7 mouse cellular contexts compared by ENCODE assay signal in the genomic region with DNA sequence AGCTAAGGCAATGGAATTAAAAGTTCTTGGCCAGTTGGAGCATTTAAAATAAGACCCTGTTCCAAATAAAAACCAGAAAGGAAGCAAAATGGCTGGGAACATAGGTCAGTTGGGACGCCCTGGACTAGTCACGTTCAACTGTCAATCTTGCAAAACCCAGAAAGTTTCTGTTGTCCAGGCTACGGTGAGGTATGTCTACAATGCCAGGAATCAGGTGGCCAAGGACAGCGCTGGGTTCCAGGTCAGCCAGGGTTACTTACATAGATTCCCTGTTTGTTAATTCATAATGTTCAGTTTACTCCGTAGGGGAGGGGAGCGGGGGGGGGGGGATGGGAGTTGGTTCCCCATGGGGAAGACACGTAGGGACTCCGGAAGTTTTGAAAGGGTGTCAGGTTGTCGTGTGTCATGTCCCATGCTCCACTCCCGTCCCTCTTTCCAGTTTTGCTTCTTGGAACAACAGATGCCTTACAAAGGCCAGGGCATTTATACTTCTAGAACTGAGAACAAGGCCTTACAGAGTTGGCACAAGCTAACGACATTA. TPM values are rescaled to one million over a fixed set of nuclear protein-coding genes. Genes with fewer than 3 reads are reported as not detected.
A peak's percentile ranks its signal among the peaks of the same experiment; 100 is the strongest.
DNase-seq lines count a peak whose midpoint lies in the region; ATAC-seq and TF ChIP-seq lines count a peak whose summit lies in the region.

No protein-coding gene starts in this region.

- peak; percentile 13 for DNase-seq in thymus, adult 2 months
- DNase-seq in thymus, postnatal 0 days (ENCODE audit: low spot score): no peak
- peak; percentile 9 for DNase-seq in liver, embryonic 13.5 days
- peak; percentile 37 for DNase-seq in testis, postnatal 10 days (ENCODE audit: low spot score)
- DNase-seq in left cerebral cortex, adult 9 months (ENCODE audit: low spot score in 2 of 2): no peak
- no peak for DNase-seq in gastrocnemius, postnatal 36 days

- no peak for TF ChIP-seq POLR2A in thymus, adult 2 months (IDR thresholded peaks at IDR 0.05; ENCODE audit: control insufficient read depth, extremely low read depth, insufficient read depth, low read length, poor library complexity)

- H3K4me2 ChIP-seq in forebrain, embryonic 12.5 days: peak overlapping the region; percentile 70
- peak overlapping the region; percentile 84 for H3K4me2 ChIP-seq in liver, embryonic 13.5 days

- peak overlapping the region; percentile 75 for H3K27ac ChIP-seq in thymus, adult 2 months (ENCODE audit: control insufficient read depth, insufficient read depth, low read length)
- H3K27ac ChIP-seq in forebrain, embryonic 12.5 days: peak overlapping the region; percentile 78; the same call in 1 of the 2 replicates
- peak overlapping the region; percentile 98 for H3K27ac ChIP-seq in liver, embryonic 13.5 days

- intact Hi-C loops in gastrocnemius, postnatal 36 days (cut with DNase I): no loop called here

- no peak for TF ChIP-seq CTCF in thymus, adult 2 months (IDR thresholded peaks at IDR 0.05; ENCODE audit: borderline replicate concordance, control insufficient read depth, extremely low read depth, insufficient read depth, low read length, poor library complexity)

- H3K4me3 ChIP-seq in thymus, adult 2 months (ENCODE audit: control insufficient read depth, insufficient read depth, low read length): no peak overlapping the region; the same call in 1 of the 2 replicates
- peak overlapping the region; percentile 84 for H3K4me3 ChIP-seq in forebrain, embryonic 12.5 days (replicated peaks)
- H3K4me3 ChIP-seq in liver, embryonic 13.5 days (replicated peaks): peak overlapping the region; percentile 95

- H3K36me3 ChIP-seq in thymus, adult 2 months (ENCODE audit: control insufficient read depth, insufficient read depth, low read length): no peaks in the 10 kb centered on the region
- no peaks in the 10 kb centered on the region for H3K36me3 ChIP-seq in forebrain, embryonic 12.5 days (replicated peaks)
- H3K36me3 ChIP-seq in liver, embryonic 13.5 days: no peaks in the 10 kb centered on the region

- no peak for ATAC-seq in forebrain, embryonic 12.5 days (ENCODE audit: low FRiP score)
- ATAC-seq in liver, embryonic 13.5 days (ENCODE audit: low read depth): no peak; the same call in 1 of the 2 replicates

- peaks cover 7% of the 10 kb centered on the region for H3K4me1 ChIP-seq in thymus, adult 2 months (replicated peaks; ENCODE audit: control insufficient read depth, insufficient read depth, low read length)
- H3K4me1 ChIP-seq in forebrain, embryonic 12.5 days: peaks cover 14% of the 10 kb centered on the region
- H3K4me1 ChIP-seq in liver, embryonic 13.5 days (replicated peaks): peaks cover 43% of the 10 kb centered on the region

- no peaks in the 10 kb centered on the region for H3K27me3 ChIP-seq in thymus, adult 2 months (ENCODE audit: control insufficient read depth, insufficient read depth, low read length)
- no peaks in the 10 kb centered on the region for H3K27me3 ChIP-seq in forebrain, embryonic 12.5 days
- peaks cover 8% of the 10 kb centered on the region; the same call in 1 of the 2 replicates for H3K27me3 ChIP-seq in liver, embryonic 13.5 days

- no peaks in the 10 kb centered on the region for H3K9me3 ChIP-seq in forebrain, embryonic 12.5 days
- H3K9me3 ChIP-seq in liver, embryonic 13.5 days (replicated peaks): no peaks in the 10 kb centered on the region

- WGBS in thymus, adult 2 months: 42% methylated on average over 11 of the region's 11 CpGs
- WGBS in forebrain, embryonic 12.5 days: 35% methylated on average over 11 of the region's 11 CpGs
- WGBS in liver, embryonic 13.5 days (ENCODE audit: insufficient replicate concordance): 25% methylated on average over 11 of the region's 11 CpGs

- H3K9ac ChIP-seq in forebrain, embryonic 12.5 days: peak overlapping the region; percentile 84; the same call in 1 of the 2 replicates
- peak overlapping the region; percentile 95 for H3K9ac ChIP-seq in liver, embryonic 13.5 days

RNA-seq across cellular contexts. Expression of a gene that starts 0.7 kb away (rescaled TPM):
- polyA plus RNA-seq in thymus, adult 2 months (2012; rRNA removed): 78.0 and 79.8 TPM in 2 replicates
- polyA plus RNA-seq in thymus, postnatal 0 days (2015; fragmentation: Nextera tagmentation; extraction: Ambion mirVana): 65.1 and 75.2 TPM in 2 replicates
- 66.0 and 66.3 TPM in 2 replicates for polyA plus RNA-seq in forebrain, embryonic 12.5 days (2016; fragmentation: Nextera tagmentation; extraction: Ambion mirVana)
- 27.7 and 35.0 TPM in 2 replicates for polyA plus RNA-seq in liver, embryonic 13.5 days (2015; fragmentation: Nextera tagmentation; extraction: Ambion mirVana)
- 10 to 100 TPM; 13.1 to 17.1 TPM for total RNA-seq in gastrocnemius, postnatal 36 days (2021)

RNA-seq across cellular contexts. Expression of a gene that starts 10.6 kb away (rescaled TPM):
- 46.5 and 52.2 TPM in 2 replicates for polyA plus RNA-seq in thymus, adult 2 months (2012; rRNA removed)
- polyA plus RNA-seq in thymus, postnatal 0 days (2015; fragmentation: Nextera tagmentation; extraction: Ambion mirVana): 59.8 and 73.2 TPM in 2 replicates
- polyA plus RNA-seq in forebrain, embryonic 12.5 days (2016; fragmentation: Nextera tagmentation; extraction: Ambion mirVana): 80.4 and 83.5 TPM in 2 replicates
- 47.8 and 52.0 TPM in 2 replicates for polyA plus RNA-seq in liver, embryonic 13.5 days (2015; fragmentation: Nextera tagmentation; extraction: Ambion mirVana)
- 10 to 100 TPM; 17.6 to 22.5 TPM for total RNA-seq in gastrocnemius, postnatal 36 days (2021)

RNA-seq across cellular contexts. Expression of a gene that starts 32.5 kb away (rescaled TPM):
- polyA plus RNA-seq in thymus, adult 2 months (2012; rRNA removed): 6.7 and 12.8 TPM in 2 replicates
- 140 and 157 TPM in 2 replicates for polyA plus RNA-seq in thymus, postnatal 0 days (2015; fragmentation: Nextera tagmentation; extraction: Ambion mirVana)
- 4.4 TPM in 2 replicates for polyA plus RNA-seq in forebrain, embryonic 12.5 days (2016; fragmentation: Nextera tagmentation; extraction: Ambion mirVana)
- 17.8 and 19.7 TPM in 2 replicates for polyA plus RNA-seq in liver, embryonic 13.5 days (2015; fragmentation: Nextera tagmentation; extraction: Ambion mirVana)
- total RNA-seq in gastrocnemius, postnatal 36 days (2021): 10 to 100 TPM; 14.7 to 17.2 TPM

Comparison
In these comparisons a context has a peak if more than half of its experiments do, and no peak if none do; other contexts are left out.
1. DNase-seq: peak in thymus, adult 2 months (single experiment), liver, embryonic 13.5 days (single experiment) and testis, postnatal 10 days (single experiment); none in thymus, postnatal 0 days (single experiment), left cerebral cortex, adult 9 months (0 of 2) and gastrocnemius, postnatal 36 days (0 of 2).
2. Peak in every context shown above with its lines, with median percentiles within 50 percentile points of each other: H3K27ac ChIP-seq.